Mouse (Mus musculus) gastrocnemius, adult 2 months (tissue): ENCODE data around the gene Nlgn2. TPM values are rescaled to one million over a fixed set of nuclear protein-coding genes. Genes with fewer than 3 reads are reported as not detected.
A peak's percentile ranks its signal among the peaks of the same experiment; 100 is the strongest.

Experiments used
- DNase-seq: peaks from one replicate; pipeline ENCODE4 v3.0.0; 2022
- H3K27ac ChIP-seq: fragments of 200-600 bp; 2 replicates; pipeline ENCODE4 v1.8.1; 2022; ENCODE audit warnings: mild to moderate bottlenecking
- H3K4me3 ChIP-seq: fragments of 200-600 bp; 2 replicates; pipeline ENCODE4 v1.8.1; 2022; ENCODE audit warnings: mild to moderate bottlenecking, moderate library complexity
- CTCF ChIP-seq: fragments of 200-600 bp; IDR thresholded peaks from 2 replicates; pipeline ENCODE4 v1.8.1; 2022; ENCODE audit warnings: antibody characterized with exemption, mild to moderate bottlenecking, moderate library complexity
- intact Hi-C: fragments of 180-260 bp; cut with DNase I; formaldehyde crosslinking; loops from one replicate; pipeline ENCODE4 v1.15.1; 2025
- total RNA-seq, 2 experiments: library from RNA; stranded (reverse); gene quantifications; 2 replicates each; pipeline ENCODE4 v1.2.3; 2021

Nlgn2 gene
- total RNA-seq, 2 experiments from 2014 or later = 2.3 to 2.7 TPM

- H3K27ac ChIP-seq = no peak overlapping the region
- intact Hi-C loops = loop anchor here (5.0 kb wide), 1 partner anchor 117 kb away; the partner anchor contains the start of gene Senp3
- TF ChIP-seq CTCF = no peak
- no peak overlapping the region for H3K4me3 ChIP-seq
- no peak for DNase-seq
Observed at GRCm38 (mm10) chr11:69799394-69800137, 38.0 kb downstream of the Nlgn2 start.

GRCm38 (mm10) chr11:69797924-69798323 lies 39.7 kb downstream of the Nlgn2 start:
- Histone ChIP-seq H3K4me3 (no peak overlapping the region), H3K27ac (no peak overlapping the region)
- no peak for TF ChIP-seq CTCF
- intact Hi-C loops = no loop called here
- no peak for DNase-seq

GRCm38 (mm10) chr11:69795983-69796435 lies 41.6 kb downstream of the Nlgn2 start:
- peak overlapping the region; percentile 97 for H3K27ac ChIP-seq
- intact Hi-C loops = loop anchor here (1.0 kb wide), 1 partner anchor 37 kb away; no protein-coding TSS in a partner anchor

GRCm38 (mm10) chr11:69795168-69795982 lies 42.2 kb downstream of the Nlgn2 start, which contains the start of gene Chrnb1:
Chrnb1 (minus strand) TSS chr11:69795943.
- no peak for TF ChIP-seq CTCF
- H3K27ac ChIP-seq = peak within 1 kb of the TSS; percentile 97
- peak; percentile 97 for DNase-seq
- intact Hi-C loops = loop anchor here (1.0 kb wide), 1 partner anchor 36 kb away; no protein-coding TSS in a partner anchor
- peak within 1 kb of the TSS; percentile 79 for H3K4me3 ChIP-seq

More at GRCm38 (mm10) chr11:69795983-69796435, 41.6 kb downstream of the Nlgn2 start:
- peak overlapping the region; percentile 79 for H3K4me3 ChIP-seq
- no peak for TF ChIP-seq CTCF
- DNase-seq = no peak

- no peak for TF ChIP-seq CTCF
- intact Hi-C loops = no loop called here
- peak; percentile 62 for DNase-seq
- Histone ChIP-seq H3K27ac (peak overlapping the region; percentile 79), H3K4me3 (peak overlapping the region; percentile 13; the same call in 1 of the 2 replicates)
Observed at GRCm38 (mm10) chr11:69793429-69793828, 44.2 kb downstream of the Nlgn2 start.

- no peak overlapping the region for H3K4me3 ChIP-seq
- intact Hi-C loops = loop anchor here (2.0 kb wide), 1 partner anchor 17 kb away; no protein-coding TSS in a partner anchor
- no peak for TF ChIP-seq CTCF
- H3K27ac ChIP-seq = no peak overlapping the region
- DNase-seq = no peak
Observed at GRCm38 (mm10) chr11:69791420-69791819, 46.2 kb downstream of the Nlgn2 start.

- no peak for DNase-seq
- H3K4me3 ChIP-seq = no peak overlapping the region
- no peak overlapping the region for H3K27ac ChIP-seq
- no peak for TF ChIP-seq CTCF
- intact Hi-C loops = no loop called here
Observed at GRCm38 (mm10) chr11:69789431-69789830, 48.2 kb downstream of the Nlgn2 start.

- no peak for TF ChIP-seq CTCF
- no peak for DNase-seq
- no peak overlapping the region for H3K27ac ChIP-seq
- H3K4me3 ChIP-seq = no peak overlapping the region
- intact Hi-C loops = no loop called here
Observed at GRCm38 (mm10) chr11:69787306-69787705, 50.3 kb downstream of the Nlgn2 start.

- DNase-seq = peak; percentile 52
- no peak for TF ChIP-seq CTCF
- H3K27ac ChIP-seq = peak overlapping the region; percentile 43
- peak overlapping the region; percentile 57 for H3K4me3 ChIP-seq
- intact Hi-C loops = no loop called here
Observed at GRCm38 (mm10) chr11:69784793-69785272, 52.8 kb downstream of the Nlgn2 start.

GRCm38 (mm10) chr11:69781828-69782227 lies 55.8 kb downstream of the Nlgn2 start:
- intact Hi-C loops = no loop called here
- H3K27ac ChIP-seq = no peak overlapping the region
- no peak for TF ChIP-seq CTCF
- no peak for DNase-seq
- H3K4me3 ChIP-seq = no peak overlapping the region

GRCm38 (mm10) chr11:69778985-69779384 lies 58.6 kb downstream of the Nlgn2 start:
- intact Hi-C loops = no loop called here
- no peak for DNase-seq
- TF ChIP-seq CTCF = no peak
- Histone ChIP-seq H3K27ac (no peak overlapping the region), H3K4me3 (no peak overlapping the region)

GRCm38 (mm10) chr11:69778258-69778982 lies 59.2 kb downstream of the Nlgn2 start:
- intact Hi-C loops = no loop called here
- no peak for DNase-seq
- Histone ChIP-seq H3K27ac (no peak overlapping the region), H3K4me3 (no peak overlapping the region)
- no peak for TF ChIP-seq CTCF
